In genomic region chr16:91484808-91485700, GRCm38 (mm10) we compare ENCODE assay signal across 8 mouse cellular contexts. TPM values are rescaled to one million over a fixed set of nuclear protein-coding genes. Genes with fewer than 3 reads are reported as not detected.
DNase-seq lines count a peak whose midpoint lies in the region; ATAC-seq and TF ChIP-seq lines count a peak whose summit lies in the region.

Gene Ifnar1, plus strand, starts transcription at chr16:91485238.

- peak within 1 kb of the TSS; percentile 88 to 94 for H3K4me3 ChIP-seq in ES-E14 (ENCODE audit: insufficient read depth in 1 of 2, low read depth in 1 of 2, low read length in 2 of 2, poor library complexity in 1 of 2, severe bottlenecking in 1 of 2)
- peak within 1 kb of the TSS; percentile 99 for H3K4me3 ChIP-seq in forebrain, embryonic 15.5 days
- H3K4me3 ChIP-seq in lung, adult 2 months (replicated peaks; ENCODE audit: extremely low read depth, low read depth, low read length): peak within 1 kb of the TSS; percentile 71

- intact Hi-C loops in heart, postnatal 25 days (cut with DNase I): loop anchor here (2.0 kb wide), 2 partner anchors 20 to 78 kb away; partner anchors contain the start of gene Il10rb

- peak; percentile 88; the same call in 1 of the 2 replicates for TF ChIP-seq POLR2A in lung, adult 2 months (IDR thresholded peaks at IDR 0.05; ENCODE audit: borderline replicate concordance, extremely low read depth, low read depth, low read length)

- WGBS in forebrain, embryonic 15.5 days: under 1% methylated on average over 68 of the region's 68 CpGs
- WGBS in lung, adult 2 months: under 1% methylated on average over 60 of the region's 68 CpGs

- H3K9me3 ChIP-seq in ES-E14 (ENCODE audit: control insufficient read depth, insufficient read depth, low read depth, low read length): no peaks in the 10 kb centered on the region
- H3K9me3 ChIP-seq in forebrain, embryonic 15.5 days: no peaks in the 10 kb centered on the region

- H3K9ac ChIP-seq in ES-E14 (ENCODE audit: insufficient read depth, low read depth, low read length, poor library complexity, severe bottlenecking): peak within 1 kb of the TSS; percentile 89
- H3K9ac ChIP-seq in forebrain, embryonic 15.5 days (replicated peaks): peak within 1 kb of the TSS; percentile 99

- DNase-seq in ES-E14 (ENCODE audit: low read depth, low spot score): peak; percentile 99
- DNase-seq in cerebellum, adult 11-12 months: peak; percentile 99
- peak; percentile 100 for DNase-seq in heart, postnatal 25 days (ENCODE audit: low spot score)
- DNase-seq in layer of hippocampus, adult 18-20 months (ENCODE audit: low spot score in 2 of 2): peak; percentile 96 to 97
- peak; percentile 98 for DNase-seq in lung, adult 2 months
- DNase-seq in thymus, adult 18-20 months: peak; percentile 96 to 98

- peak within 1 kb of the TSS; percentile 83 for H3K27ac ChIP-seq in ES-E14 (ENCODE audit: insufficient read depth, low read depth, low read length, poor library complexity, severe bottlenecking)
- peak within 1 kb of the TSS; percentile 97 for H3K27ac ChIP-seq in forebrain, embryonic 15.5 days (replicated peaks)

- peaks cover 2% of the 10 kb centered on the region; the same call in 1 of the 2 replicates for H3K36me3 ChIP-seq in ES-E14 (ENCODE audit: control insufficient read depth, insufficient read depth, low read length, poor library complexity, severe bottlenecking)
- H3K36me3 ChIP-seq in forebrain, embryonic 15.5 days: peaks cover 8% of the 10 kb centered on the region

- H3K4me2 ChIP-seq in forebrain, embryonic 15.5 days (replicated peaks): peak within 1 kb of the TSS; percentile 56

- no peaks in the 10 kb centered on the region for H3K27me3 ChIP-seq in forebrain, embryonic 15.5 days

- peak; percentile 99 for ATAC-seq in forebrain, embryonic 15.5 days (replicated peaks)
- ATAC-seq in neutrophil, adult 5-6 weeks (ENCODE audit: extremely low read depth, insufficient number of reproducible peaks, low FRiP score, poor library complexity, severe bottlenecking): peak; percentile 97

- no peak for TF ChIP-seq CTCF in lung, adult 2 months (IDR thresholded peaks at IDR 0.05; ENCODE audit: insufficient read depth, low read length)

- in situ Hi-C loops in ES-E14 (cut with MboI; ENCODE audit: low sequenced_read_pairs in 2 of 2, unreplicated experiment in 2 of 2): no loop called here

- no peaks in the 10 kb centered on the region for H3K4me1 ChIP-seq in ES-E14 (ENCODE audit: control insufficient read depth in 2 of 2, insufficient read depth in 2 of 2, low read length in 2 of 2, poor library complexity in 1 of 2)
- H3K4me1 ChIP-seq in forebrain, embryonic 15.5 days: peaks cover 25% of the 10 kb centered on the region
- peaks cover 17% of the 10 kb centered on the region for H3K4me1 ChIP-seq in lung, adult 2 months (ENCODE audit: control insufficient read depth, insufficient read depth, low read length)

TF ChIP-seq in ES-E14, 5 proteins besides CTCF, POLR2A, EP300 and RAD21:
- TF ChIP-seq ZC3H11A (IDR thresholded peaks at IDR 0.05; ENCODE audit: borderline replicate concordance, low read depth, low read length) (no peak), HCFC1 (IDR thresholded peaks at IDR 0.05; ENCODE audit: borderline replicate concordance, insufficient read depth, low read length) (peak; percentile 55; the same call in 1 of the 2 replicates), CHD2 (IDR thresholded peaks at IDR 0.05; ENCODE audit: low read depth, low read length) (no peak), ZNF384 (IDR thresholded peaks at IDR 0.05; ENCODE audit: low read depth, low read length) (no peak), MAFK (IDR thresholded peaks at IDR 0.05; ENCODE audit: insufficient read depth, low read depth, low read length) (no peak)
TF ChIP-seq in ES-E14: peak in this region for 1.

RNA-seq across cellular contexts. Expression of gene Ifnar1, which starts in this region (rescaled TPM):
- 42.2 and 56.2 TPM in 2 replicates for total RNA-seq in ES-E14 (2012; rRNA removed)
- 52.6 and 54.8 TPM in 2 replicates for polyA plus RNA-seq in forebrain, embryonic 15.5 days (2015; fragmentation: Nextera tagmentation; extraction: Ambion mirVana)
- 10 to 100 TPM; 30.5 to 39.7 TPM for total RNA-seq in heart, postnatal 25 days (2021)
- total RNA-seq in layer of hippocampus, adult 18-20 months (2021): 10 to 100 TPM; 40.9 to 44.4 TPM
- 25.0 and 29.7 TPM in 2 replicates for polyA plus RNA-seq in lung, adult 2 months (2012; rRNA removed)
- total RNA-seq in neutrophil, adult 5-6 weeks (2017): 159 and 168 TPM in 2 replicates

Comparison
In these comparisons a context has a peak if more than half of its experiments do, and no peak if none do; other contexts are left out.
1. Peak in every context shown above with its lines: DNase-seq, ATAC-seq, H3K4me3 ChIP-seq and H3K27ac ChIP-seq.